Mouse (Mus musculus) testis, postnatal 10 days (tissue): ENCODE measurements around the gene Olfr1434.
"Not testable (repeated sequence)": the region's sequence is repeated elsewhere in the genome, so short reads cannot be mapped to it uniquely, and the experiment has no call there.

Experiments
- DNase-seq: peaks from one replicate; pipeline ENCODE4 v3.0.0; 2021; ENCODE audit warnings: low spot score

Gene Olfr1434

DNA sequence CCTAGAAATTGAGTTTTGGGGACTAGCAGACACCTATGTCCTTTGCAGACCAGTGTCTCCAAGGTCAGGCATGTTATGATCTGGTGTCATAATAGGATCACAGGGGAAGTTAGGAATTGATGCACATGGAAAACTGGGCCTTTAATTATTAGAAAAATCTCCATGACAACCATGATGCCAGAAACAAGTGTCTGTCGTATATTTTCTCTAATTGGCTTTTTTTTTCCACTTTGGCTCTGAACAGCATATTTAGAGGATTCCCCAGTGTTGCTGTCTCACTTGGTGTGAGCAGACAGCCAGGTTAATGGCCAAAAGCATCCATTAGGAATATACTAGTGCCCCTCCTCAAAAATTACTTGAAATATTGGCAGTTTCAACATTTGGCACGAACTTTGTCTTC is at the start of gene Olfr1434:
Gene Olfr1434 (plus strand): TSS at position 301 of the 400 bp plus-strand sequence.
- DNase-seq, result no peak

DNA sequence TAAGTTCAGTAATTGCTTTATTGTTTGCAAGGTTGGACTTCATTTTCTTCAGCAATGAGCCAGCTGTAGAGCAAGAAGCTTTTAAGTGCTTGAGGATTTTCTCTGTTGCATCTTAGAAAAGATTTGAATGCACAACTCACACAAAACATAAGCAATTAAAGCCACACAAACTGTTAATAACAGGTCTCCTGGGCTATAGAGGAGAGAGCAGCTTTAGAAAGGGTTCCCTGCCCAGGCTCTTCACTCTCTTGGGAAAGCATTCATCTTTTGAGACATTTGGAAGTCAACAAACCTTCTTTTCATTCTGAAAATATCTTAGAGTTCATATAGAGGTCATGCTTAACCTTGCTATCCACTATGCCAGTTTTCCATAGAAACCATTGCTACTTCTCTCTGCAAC is 47.2 kb upstream of the Olfr1434 start, which contains the start of gene Olfr1432:
Gene Olfr1432 (minus strand): TSS at position 101 of the 400 bp plus-strand sequence.
- DNase-seq, result not testable (repeated sequence)

DNA sequence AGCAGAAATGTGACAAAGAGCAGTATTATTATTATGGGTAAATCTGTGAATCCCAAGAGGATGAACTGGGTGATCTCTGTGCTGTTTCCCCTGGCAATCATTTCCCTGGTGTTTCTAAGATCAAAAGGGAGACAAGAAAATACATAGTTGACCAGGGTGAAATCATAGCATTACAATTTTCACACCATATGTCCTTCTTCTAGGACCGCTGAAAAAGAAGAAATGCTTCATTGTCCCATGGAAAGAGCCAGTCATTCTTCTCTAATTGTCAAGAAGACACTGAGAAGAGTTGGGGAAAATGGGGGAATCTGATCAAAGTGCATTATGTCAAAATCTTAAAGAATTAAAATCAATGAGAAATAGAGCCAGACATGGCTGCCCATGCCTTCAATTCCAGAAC is 38.1 kb upstream of the Olfr1434 start, which contains the start of gene Olfr262:
Gene Olfr262 (minus strand): TSS at position 101 of the 400 bp plus-strand sequence.
- DNase-seq, result no peak

DNA sequence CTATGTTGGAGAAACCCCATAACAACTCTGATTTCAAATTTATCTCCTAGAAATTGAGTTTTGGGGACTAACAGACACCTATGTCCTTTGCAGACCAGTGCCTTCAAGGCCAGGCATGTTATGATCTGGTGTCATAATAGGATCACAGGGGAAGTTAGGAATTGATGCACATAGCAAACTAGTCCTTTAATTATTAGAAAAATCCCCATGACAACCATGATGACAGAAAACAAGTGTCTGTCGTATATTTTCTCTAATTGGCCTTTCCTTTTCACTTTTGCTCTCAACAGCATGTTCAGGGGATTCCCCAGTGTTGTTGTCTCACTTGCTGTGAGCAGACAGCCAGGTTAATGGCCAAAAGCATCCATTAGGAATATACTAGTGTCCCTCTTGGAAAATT is 18.9 kb upstream of the Olfr1434 start, which contains the start of gene Olfr235:
Gene Olfr235 (plus strand): TSS at position 301 of the 400 bp plus-strand sequence.
- DNase-seq, result no peak

DNA sequence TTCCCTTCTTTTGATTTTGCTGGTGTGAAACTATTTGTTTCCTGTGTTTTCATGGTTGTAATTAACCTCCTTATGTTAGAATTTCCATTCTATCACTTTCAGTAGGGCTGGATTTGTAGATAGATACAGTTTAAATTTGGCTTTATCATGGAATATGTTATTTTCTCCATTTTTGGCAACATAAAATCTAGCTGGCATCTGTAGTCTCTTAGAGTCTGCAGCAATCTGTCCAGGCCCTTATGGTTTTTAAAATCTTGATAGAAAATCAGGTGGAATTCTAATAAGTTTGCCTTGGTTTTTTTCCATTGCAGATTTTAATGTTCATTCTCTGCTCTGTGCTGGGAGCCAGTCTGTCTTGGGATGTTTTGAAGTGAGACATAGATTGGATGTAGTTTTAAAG is 13.3 kb downstream of the Olfr1434 start:
- DNase-seq, result no peak

DNA sequence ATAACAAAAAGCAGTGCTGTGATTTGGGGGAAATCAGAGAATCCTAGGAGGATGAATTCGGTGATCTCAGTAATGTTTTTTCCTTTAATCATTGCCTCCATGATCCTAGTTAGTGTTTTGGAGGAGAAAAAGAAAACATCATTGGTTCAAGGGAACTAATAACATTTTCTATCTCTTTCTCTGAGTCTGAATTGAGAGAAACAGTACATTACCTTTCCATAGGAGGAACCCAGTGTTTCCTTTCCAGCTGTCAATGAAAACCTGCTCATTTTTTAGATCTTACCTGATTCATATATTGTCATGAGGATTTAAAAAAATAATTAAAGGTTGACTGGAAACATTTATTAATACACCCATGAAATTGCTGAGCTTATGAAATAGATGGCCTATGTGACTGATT is 19.4 kb downstream of the Olfr1434 start, which contains the start of gene Olfr1436:
Gene Olfr1436 (minus strand): TSS at position 101 of the 400 bp plus-strand sequence.
- DNase-seq, result not testable (repeated sequence)

DNA sequence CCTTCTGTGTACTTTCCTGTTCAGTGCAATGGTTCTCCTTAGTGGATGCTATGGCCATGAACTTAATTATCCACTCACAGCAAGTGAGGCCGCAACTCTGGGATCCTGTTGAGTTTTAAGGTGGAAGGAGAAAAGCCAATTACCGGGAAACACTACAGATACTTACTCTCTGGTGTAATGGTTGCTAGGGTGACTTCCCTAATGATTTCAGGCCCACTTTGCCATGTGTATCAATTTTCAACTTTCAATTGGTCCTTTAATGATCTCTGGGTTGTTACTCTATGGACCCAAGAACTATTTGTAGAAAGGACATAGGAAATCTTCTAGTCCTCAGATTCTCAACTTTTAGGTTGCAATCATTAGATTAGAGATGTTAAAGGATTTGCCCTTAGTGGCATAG is 45.3 kb downstream of the Olfr1434 start, which contains the start of gene Olfr1437:
Gene Olfr1437 (minus strand): TSS at position 101 of the 400 bp plus-strand sequence.
- no peak for DNase-seq
